Mouse (Mus musculus): ENCODE measurements around the gene Sik2. TPM values are rescaled to one million over a fixed set of nuclear protein-coding genes. Genes with fewer than 3 reads are reported as not detected.

The Sik2 gene
- total and polyA plus RNA-seq, 2 experiments from 2014 or later, result 9.1 to 23.9 TPM

DNA sequence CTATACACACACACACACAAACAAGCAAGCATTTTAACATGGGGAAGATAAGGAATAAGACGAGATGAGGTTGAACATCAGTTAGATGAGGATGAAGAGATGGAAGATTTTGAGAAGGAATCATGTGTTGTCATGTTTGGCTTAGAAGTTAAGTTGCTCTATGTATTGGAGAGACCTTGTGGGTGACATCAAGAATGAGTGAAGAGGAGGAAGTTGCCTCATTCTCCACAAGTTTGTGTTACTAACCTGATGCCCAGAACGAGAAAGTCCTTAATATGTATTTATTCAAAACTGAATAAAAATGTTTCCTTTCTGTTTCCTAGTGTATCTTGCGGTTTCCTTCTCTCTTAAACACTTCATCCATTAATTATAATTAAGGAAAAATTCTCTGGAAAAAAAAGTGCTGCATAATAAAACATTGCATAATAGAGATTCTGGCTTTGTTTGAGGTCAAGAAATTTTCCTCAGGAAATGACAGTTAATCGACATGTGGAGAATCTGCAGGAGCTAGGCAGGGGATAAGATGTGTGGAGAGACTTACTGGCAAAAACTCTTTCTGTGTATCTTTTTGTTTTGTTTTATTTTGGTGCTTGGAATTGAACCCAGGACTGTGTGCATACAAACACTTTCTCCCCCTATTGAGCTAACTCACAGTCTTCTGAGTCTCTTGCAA lies 12.4 kb upstream of the Sik2 start:
- H3K4me1 ChIP-seq (ENCODE audit: control insufficient read depth, insufficient read depth), result no peaks in the 10 kb centered on the region
- no peak overlapping the region for H3K4me3 ChIP-seq (ENCODE audit: low read depth, low read length)
- no peak overlapping the region for H3K4me2 ChIP-seq (ENCODE audit: low read depth, low read length)
- H3K27me3 ChIP-seq (ENCODE audit: control insufficient read depth, insufficient read depth, low read length), result no peaks in the 10 kb centered on the region
- no peak overlapping the region for H3K27ac ChIP-seq (ENCODE audit: low read depth)
- WGBS, result 72% methylated on average over 4 of the region's 4 CpGs
- ATAC-seq (ENCODE audit: insufficient read depth, low read depth) (no peak), DNase-seq (ENCODE audit: low spot score) (no peak)
- no peak overlapping the region for H3K9ac ChIP-seq (replicated peaks; ENCODE audit: low read depth, low read length)
- no peaks in the 10 kb centered on the region for H3K36me3 ChIP-seq (replicated peaks; ENCODE audit: control insufficient read depth, insufficient read depth, low read length)
- H3K9me3 ChIP-seq (replicated peaks; ENCODE audit: control insufficient read depth, low read length), result no peaks in the 10 kb centered on the region
- TF ChIP-seq CTCF (IDR thresholded peaks at IDR 0.05; ENCODE audit: low read depth) (no peak), EP300 (IDR thresholded peaks at IDR 0.05; ENCODE audit: low read depth) (no peak)

DNA sequence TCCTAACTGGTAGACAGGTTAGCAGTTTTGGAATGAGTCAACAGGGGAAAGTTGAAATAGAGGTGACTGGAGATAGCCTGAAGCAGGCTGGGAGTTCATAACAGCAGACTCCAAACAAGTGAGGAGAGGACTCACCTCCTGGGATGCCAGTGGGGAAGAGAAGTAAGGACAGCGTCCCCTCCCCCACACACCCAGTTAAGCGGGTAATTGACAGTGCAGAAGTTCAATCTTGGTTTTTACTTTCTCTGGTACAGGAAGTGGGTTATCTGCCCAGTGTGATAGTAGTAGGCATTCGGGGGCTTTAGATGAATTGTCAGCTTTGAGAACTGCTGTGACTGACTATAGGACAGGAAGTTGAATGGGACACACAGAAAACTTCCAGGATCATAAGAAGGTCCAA lies 11.5 kb upstream of the Sik2 start:
- Histone ChIP-seq H3K27me3 (ENCODE audit: control insufficient read depth, insufficient read depth, low read length) (no peaks in the 10 kb centered on the region), H3K27ac (ENCODE audit: low read depth) (no peak overlapping the region), H3K36me3 (replicated peaks; ENCODE audit: control insufficient read depth, insufficient read depth, low read length) (no peaks in the 10 kb centered on the region), H3K9me3 (replicated peaks; ENCODE audit: control insufficient read depth, low read length) (no peaks in the 10 kb centered on the region), H3K4me1 (ENCODE audit: control insufficient read depth, insufficient read depth) (0 out of 2 replicates have a peak, but pooled peaks cover 5% of the 10 kb centered on the region), H3K4me2 (ENCODE audit: low read depth, low read length) (no peak overlapping the region), H3K9ac (replicated peaks; ENCODE audit: low read depth, low read length) (no peak overlapping the region), H3K4me3 (ENCODE audit: low read depth, low read length) (no peak overlapping the region)
- ATAC-seq (ENCODE audit: insufficient read depth, low read depth) (no peak), DNase-seq (ENCODE audit: low spot score) (no peak)
- TF ChIP-seq CTCF (IDR thresholded peaks at IDR 0.05; ENCODE audit: low read depth) (no peak), EP300 (IDR thresholded peaks at IDR 0.05; ENCODE audit: low read depth) (no peak)
- 46% methylated on average over 3 of the region's 3 CpGs for WGBS

DNA sequence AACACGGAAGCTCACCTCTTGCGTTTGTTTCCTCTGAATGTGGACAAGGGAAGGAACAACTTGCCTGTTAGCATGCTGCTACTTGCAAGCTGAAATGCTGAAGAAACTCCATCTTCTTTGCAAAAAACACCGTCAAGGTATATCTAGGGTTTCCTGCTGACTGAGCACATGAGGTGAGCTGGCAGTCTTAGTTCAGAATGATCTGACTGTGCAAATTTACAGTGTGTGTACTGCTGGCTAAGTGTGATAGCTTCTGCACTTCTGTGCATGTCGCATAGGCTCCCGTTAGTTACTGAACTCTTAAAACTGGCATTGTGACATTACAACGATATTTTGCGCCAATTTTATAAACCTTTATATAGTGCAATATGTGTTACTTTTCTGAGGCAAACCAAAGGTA lies 10.8 kb upstream of the Sik2 start:
- ATAC-seq (ENCODE audit: insufficient read depth, low read depth), result no peak
- TF ChIP-seq CTCF (IDR thresholded peaks at IDR 0.05; ENCODE audit: low read depth) (no peak), EP300 (IDR thresholded peaks at IDR 0.05; ENCODE audit: low read depth) (no peak)
- Histone ChIP-seq H3K27me3 (ENCODE audit: control insufficient read depth, insufficient read depth, low read length) (no peaks in the 10 kb centered on the region), H3K9ac (replicated peaks; ENCODE audit: low read depth, low read length) (no peak overlapping the region), H3K36me3 (replicated peaks; ENCODE audit: control insufficient read depth, insufficient read depth, low read length) (no peaks in the 10 kb centered on the region), H3K4me2 (ENCODE audit: low read depth, low read length) (no peak overlapping the region), H3K4me3 (ENCODE audit: low read depth, low read length) (no peak overlapping the region), H3K27ac (ENCODE audit: low read depth) (no peak overlapping the region), H3K4me1 (ENCODE audit: control insufficient read depth, insufficient read depth) (0 out of 2 replicates have a peak, but pooled peaks cover 5% of the 10 kb centered on the region), H3K9me3 (replicated peaks; ENCODE audit: control insufficient read depth, low read length) (no peaks in the 10 kb centered on the region)
- WGBS, result 71% methylated on average over 7 of the region's 7 CpGs
- DNase-seq (ENCODE audit: low spot score), result no peak

DNA sequence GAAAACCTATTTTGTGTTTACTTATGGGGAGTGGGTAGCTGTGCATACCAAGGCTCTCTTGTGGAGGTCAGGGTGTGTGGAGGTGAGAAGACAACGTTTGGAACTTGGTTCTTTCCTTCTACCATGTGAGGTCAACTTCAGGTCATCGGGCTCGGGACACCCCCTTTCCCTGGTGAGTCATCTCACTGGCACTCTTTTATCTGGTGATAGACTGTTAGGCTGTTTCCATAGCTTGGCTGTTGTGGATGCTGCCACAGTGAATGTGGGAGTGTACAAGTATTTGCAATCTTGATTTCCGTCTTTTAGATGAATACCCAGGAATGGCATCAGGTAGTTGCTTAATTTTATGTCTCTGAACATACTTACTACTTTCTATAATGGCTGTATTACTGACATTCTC lies 6.9 kb upstream of the Sik2 start:
- Histone ChIP-seq H3K27me3 (ENCODE audit: control insufficient read depth, insufficient read depth, low read length) (no peaks in the 10 kb centered on the region), H3K9me3 (replicated peaks; ENCODE audit: control insufficient read depth, low read length) (no peaks in the 10 kb centered on the region), H3K4me1 (ENCODE audit: control insufficient read depth, insufficient read depth) (0 out of 2 replicates have a peak, but pooled peaks cover 5% of the 10 kb centered on the region), H3K4me3 (ENCODE audit: low read depth, low read length) (no peak overlapping the region), H3K36me3 (replicated peaks; ENCODE audit: control insufficient read depth, insufficient read depth, low read length) (no peaks in the 10 kb centered on the region), H3K9ac (replicated peaks; ENCODE audit: low read depth, low read length) (no peak overlapping the region), H3K27ac (ENCODE audit: low read depth) (no peak overlapping the region), H3K4me2 (ENCODE audit: low read depth, low read length) (no peak overlapping the region)
- no peak for TF ChIP-seq EP300 (IDR thresholded peaks at IDR 0.05; ENCODE audit: low read depth)
- no peak for TF ChIP-seq CTCF (IDR thresholded peaks at IDR 0.05; ENCODE audit: low read depth)
- ATAC-seq (ENCODE audit: insufficient read depth, low read depth), result 0 out of 2 replicates have a peak, but pooled peaks have one; percentile 24
- 4% methylated on average over 4 of the region's 4 CpGs for WGBS
- no peak for DNase-seq (ENCODE audit: low spot score)

DNA sequence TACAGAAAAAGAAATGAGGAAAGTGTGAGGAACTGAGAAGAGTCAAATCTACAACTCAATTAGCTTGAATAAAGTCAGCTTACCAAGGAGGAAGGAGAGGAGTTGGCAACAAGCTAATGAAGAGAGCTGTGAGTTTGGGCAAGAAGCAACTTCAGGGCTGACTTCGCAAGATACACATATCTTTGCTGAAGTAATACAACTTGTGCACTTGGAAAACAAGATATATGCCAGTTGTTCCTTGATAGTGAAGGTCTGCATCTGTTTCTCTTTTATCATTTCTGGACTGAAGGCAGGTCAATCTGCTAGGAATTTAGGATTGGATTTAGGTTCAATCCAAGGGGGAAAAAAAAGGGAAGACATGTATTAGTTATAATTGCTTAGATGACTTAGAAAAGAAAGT lies 4.8 kb upstream of the Sik2 start:
- H3K4me2 ChIP-seq (ENCODE audit: low read depth, low read length), result no peak overlapping the region
- DNase-seq (ENCODE audit: low spot score), result no peak
- peaks cover 8% of the 10 kb centered on the region; the same call in 1 of the 2 replicates for H3K4me1 ChIP-seq (ENCODE audit: control insufficient read depth, insufficient read depth)
- no peaks in the 10 kb centered on the region for H3K9me3 ChIP-seq (replicated peaks; ENCODE audit: control insufficient read depth, low read length)
- no peak for ATAC-seq (ENCODE audit: insufficient read depth, low read depth)
- H3K27ac ChIP-seq (ENCODE audit: low read depth), result no peak overlapping the region
- no peak overlapping the region for H3K4me3 ChIP-seq (ENCODE audit: low read depth, low read length)
- H3K36me3 ChIP-seq (replicated peaks; ENCODE audit: control insufficient read depth, insufficient read depth, low read length), result no peaks in the 10 kb centered on the region
- TF ChIP-seq EP300 (IDR thresholded peaks at IDR 0.05; ENCODE audit: low read depth), result no peak
- TF ChIP-seq CTCF (IDR thresholded peaks at IDR 0.05; ENCODE audit: low read depth), result no peak
- H3K27me3 ChIP-seq (ENCODE audit: control insufficient read depth, insufficient read depth, low read length), result no peaks in the 10 kb centered on the region
- 62% methylated on average over 1 of the region's 1 CpGs for WGBS
- H3K9ac ChIP-seq (replicated peaks; ENCODE audit: low read depth, low read length), result no peak overlapping the region

DNA sequence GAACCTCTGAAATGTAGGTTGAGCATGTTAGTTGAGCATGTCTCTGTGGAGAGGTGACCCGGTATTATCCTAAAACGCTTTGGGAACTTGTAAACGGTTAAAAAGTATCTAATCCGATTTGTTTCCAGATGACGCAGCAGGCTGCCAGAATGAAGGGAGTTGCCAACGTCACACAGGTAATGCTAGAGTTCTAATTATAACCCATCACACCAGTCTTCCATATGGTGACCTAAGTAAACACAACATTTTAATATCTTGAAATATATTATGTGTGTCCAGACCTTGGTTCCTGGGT lies 730 bp upstream of the Sik2 start:
- TF ChIP-seq EP300 (IDR thresholded peaks at IDR 0.05; ENCODE audit: low read depth), result no peak
- TF ChIP-seq CTCF (IDR thresholded peaks at IDR 0.05; ENCODE audit: low read depth), result no peak
- WGBS, result 6% methylated on average over 6 of the region's 6 CpGs
- H3K36me3 ChIP-seq (replicated peaks; ENCODE audit: control insufficient read depth, insufficient read depth, low read length), result no peaks in the 10 kb centered on the region
- ATAC-seq (ENCODE audit: insufficient read depth, low read depth) (no peak), DNase-seq (ENCODE audit: low spot score) (no peak)
- H3K27me3 ChIP-seq (ENCODE audit: control insufficient read depth, insufficient read depth, low read length), result no peaks in the 10 kb centered on the region
- peak overlapping the region; percentile 66 for H3K4me2 ChIP-seq (ENCODE audit: low read depth, low read length)
- no peak overlapping the region for H3K9ac ChIP-seq (replicated peaks; ENCODE audit: low read depth, low read length)
- no peak overlapping the region for H3K27ac ChIP-seq (ENCODE audit: low read depth)
- H3K4me1 ChIP-seq (ENCODE audit: control insufficient read depth, insufficient read depth), result peaks cover 16% of the 10 kb centered on the region
- no peaks in the 10 kb centered on the region for H3K9me3 ChIP-seq (replicated peaks; ENCODE audit: control insufficient read depth, low read length)
- peak overlapping the region; percentile 82 for H3K4me3 ChIP-seq (ENCODE audit: low read depth, low read length)

Data from heart, postnatal 0 days (tissue).